Mouse (Mus musculus) limb, embryonic 15.5 days (tissue): ENCODE data around the gene Ctf1. TPM values are rescaled to one million over a fixed set of nuclear protein-coding genes. Genes with fewer than 3 reads are reported as not detected.
"Not testable (repeated sequence)": the region's sequence is repeated elsewhere in the genome, so short reads cannot be mapped to it uniquely, and the experiment has no call there.

Experiments used
- ATAC-seq: fragments of 200-750 bp; cut with Nextera tagmentation; 2 replicates; pipeline ENCODE4 v1.8.0; 2017; ENCODE audit warnings: low read depth, moderate TSS enrichment; ENCODE audit not compliant: insufficient number of reproducible peaks, low FRiP score, low TSS enrichment
- H3K27ac ChIP-seq: fragments of 300-500 bp; sonication (generic); 2 replicates; pipeline ENCODE4 v1.5.1; 2015; ENCODE audit warnings: moderate library complexity, mild to moderate bottlenecking, inconsistent platforms
- H3K27me3 ChIP-seq: fragments of 300-500 bp; sonication (generic); 2 replicates; pipeline ENCODE4 v1.6.1; 2015; ENCODE audit warnings: inconsistent platforms
- H3K36me3 ChIP-seq: fragments of 300-500 bp; sonication (generic); 2 replicates; pipeline ENCODE4 v1.6.1; 2015; ENCODE audit warnings: inconsistent platforms
- H3K4me1 ChIP-seq: fragments of 300-500 bp; sonication (generic); 2 replicates; pipeline ENCODE4 v1.6.1; 2015; ENCODE audit warnings: inconsistent platforms
- H3K4me2 ChIP-seq: fragments of 300-500 bp; sonication (generic); 2 replicates; pipeline ENCODE4 v1.6.1; 2015; ENCODE audit warnings: mild to moderate bottlenecking, inconsistent platforms
- H3K4me3 ChIP-seq: fragments of 300-500 bp; sonication (generic); 2 replicates; pipeline ENCODE4 v1.5.1; 2015; ENCODE audit warnings: mild to moderate bottlenecking, inconsistent platforms
- H3K9ac ChIP-seq: fragments of 300-500 bp; sonication (generic); 2 replicates; pipeline ENCODE4 v1.6.1; 2015; ENCODE audit warnings: inconsistent platforms
- H3K9me3 ChIP-seq: fragments of 300-500 bp; sonication (generic); 2 replicates; pipeline ENCODE4 v1.6.1; 2016; ENCODE audit warnings: inconsistent platforms
- WGBS: fragments of 180-500 bp; shearing (Covaris S2); methylation state at CpG from one replicate; pipeline ENCODE4 v1.1.7; 2015; 5-methylcytosine and 5-hydroxymethylcytosine counted together
- polyA plus RNA-seq: library from polyadenylated mRNA; unstranded; fragments of >200 nt; fragmentation: Nextera tagmentation; extraction: Ambion mirVana; gene quantifications from 2 replicates; pipeline ENCODE4 v1.2.1, GENCODE M21; 2015

Gene Ctf1
- polyA plus RNA-seq, 1 experiment from 2014 or later: 28.7 TPM

DNA sequence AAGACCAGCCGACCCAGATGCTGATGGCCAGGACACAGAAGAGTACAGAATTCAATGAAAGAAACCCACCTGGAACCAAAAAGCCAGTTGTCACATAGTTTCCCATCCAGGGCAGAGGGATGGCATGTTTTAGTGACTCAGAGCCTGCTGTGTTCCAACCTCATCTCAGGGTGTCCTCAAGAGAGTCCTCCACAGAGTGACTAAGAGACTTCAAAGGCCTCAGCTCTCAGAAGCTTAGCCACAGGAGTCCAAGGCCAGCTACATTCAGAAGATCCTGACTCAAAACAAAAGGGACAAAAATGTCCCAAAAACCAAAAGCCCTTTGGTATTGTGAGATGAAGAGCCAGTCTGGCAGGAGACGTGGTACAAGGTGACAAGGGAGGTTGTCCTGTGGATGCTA lies 33.7 kb upstream of the Ctf1 start:
- H3K4me2 ChIP-seq: no peak overlapping the region
- no peak overlapping the region for H3K4me3 ChIP-seq
- no peak overlapping the region for H3K9ac ChIP-seq
- no peak for ATAC-seq
- H3K36me3 ChIP-seq: peaks cover 14% of the 10 kb centered on the region; the same call in 1 of the 2 replicates
- H3K4me1 ChIP-seq: no peaks in the 10 kb centered on the region
- no peaks in the 10 kb centered on the region for H3K27me3 ChIP-seq
- H3K27ac ChIP-seq: no peak overlapping the region
- WGBS: 74% methylated on average over 2 of the region's 2 CpGs
- H3K9me3 ChIP-seq: no peaks in the 10 kb centered on the region

GRCm38 (mm10) chr7:127680541-127680940 lies 32.0 kb upstream of the Ctf1 start:
- no peak overlapping the region for H3K4me2 ChIP-seq
- no peak overlapping the region for H3K27ac ChIP-seq
- no peaks in the 10 kb centered on the region for H3K27me3 ChIP-seq
- no peaks in the 10 kb centered on the region for H3K9me3 ChIP-seq
- H3K9ac ChIP-seq: no peak overlapping the region
- ATAC-seq: no peak
- peaks cover 18% of the 10 kb centered on the region; the same call in 1 of the 2 replicates for H3K36me3 ChIP-seq
- H3K4me1 ChIP-seq: peaks cover 6% of the 10 kb centered on the region
- 82% methylated on average over 13 of the region's 13 CpGs for WGBS
- no peak overlapping the region for H3K4me3 ChIP-seq

GRCm38 (mm10) chr7:127681888-127682553 lies 30.5 kb upstream of the Ctf1 start:
- Histone ChIP-seq H3K27ac (no peak overlapping the region), H3K36me3 (peaks cover 13% of the 10 kb centered on the region; the same call in 1 of the 2 replicates), H3K4me2 (no peak overlapping the region), H3K27me3 (no peaks in the 10 kb centered on the region), H3K9me3 (no peaks in the 10 kb centered on the region), H3K4me3 (no peak overlapping the region), H3K9ac (no peak overlapping the region), H3K4me1 (peaks cover 16% of the 10 kb centered on the region)
- ATAC-seq: no peak
- 79% methylated on average over 8 of the region's 8 CpGs for WGBS

GRCm38 (mm10) chr7:127685304-127686018 lies 27.1 kb upstream of the Ctf1 start:
- Histone ChIP-seq H3K36me3 (peaks cover 7% of the 10 kb centered on the region; the same call in 1 of the 2 replicates), H3K4me1 (peaks cover 24% of the 10 kb centered on the region), H3K4me2 (no peak overlapping the region), H3K9me3 (no peaks in the 10 kb centered on the region), H3K9ac (no peak overlapping the region), H3K27me3 (no peaks in the 10 kb centered on the region), H3K4me3 (no peak overlapping the region), H3K27ac (peak overlapping the region; percentile 68)
- ATAC-seq: peak; percentile 65; the same call in 1 of the 2 replicates
- 53% methylated on average over 14 of the region's 14 CpGs for WGBS

GRCm38 (mm10) chr7:127686740-127687449 lies 25.6 kb upstream of the Ctf1 start:
- Histone ChIP-seq H3K9me3 (no peaks in the 10 kb centered on the region), H3K27me3 (no peaks in the 10 kb centered on the region), H3K4me3 (no peak overlapping the region), H3K27ac (no peak overlapping the region), H3K4me2 (no peak overlapping the region), H3K36me3 (peaks cover 7% of the 10 kb centered on the region; the same call in 1 of the 2 replicates), H3K9ac (no peak overlapping the region), H3K4me1 (peaks cover 34% of the 10 kb centered on the region)
- WGBS: 66% methylated on average over 11 of the region's 11 CpGs
- ATAC-seq: no peak

DNA sequence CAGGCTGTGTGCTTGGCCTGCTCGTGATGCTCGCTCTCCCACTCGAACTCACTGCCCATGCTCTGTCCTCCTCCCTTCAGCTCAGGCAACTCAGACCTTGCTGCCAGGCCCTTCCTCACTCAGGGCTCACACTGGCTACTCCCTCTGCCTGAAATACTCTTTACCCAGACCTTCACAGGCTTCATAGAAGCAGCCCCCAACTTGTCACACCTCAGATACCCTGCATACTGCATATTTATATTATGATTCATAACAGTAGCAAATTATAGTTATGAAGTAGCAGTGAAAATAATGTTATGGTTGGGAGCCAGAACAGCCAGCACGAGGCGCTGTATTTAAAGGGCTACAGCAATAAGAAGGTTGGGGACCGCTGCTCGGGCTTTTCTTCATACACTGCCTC lies 23.6 kb upstream of the Ctf1 start:
- no peaks in the 10 kb centered on the region for H3K27me3 ChIP-seq
- WGBS: 79% methylated on average over 7 of the region's 7 CpGs
- no peak overlapping the region for H3K4me3 ChIP-seq
- peaks cover 34% of the 10 kb centered on the region for H3K4me1 ChIP-seq
- H3K36me3 ChIP-seq: peaks cover 10% of the 10 kb centered on the region
- no peaks in the 10 kb centered on the region for H3K9me3 ChIP-seq
- no peak overlapping the region for H3K9ac ChIP-seq
- no peak for ATAC-seq
- no peak overlapping the region for H3K4me2 ChIP-seq
- H3K27ac ChIP-seq: peak overlapping the region; percentile 14; the same call in 1 of the 2 replicates

GRCm38 (mm10) chr7:127689626-127690280 lies 22.8 kb upstream of the Ctf1 start:
- Histone ChIP-seq H3K4me3 (no peak overlapping the region), H3K4me1 (peaks cover 34% of the 10 kb centered on the region), H3K27me3 (no peaks in the 10 kb centered on the region), H3K27ac (no peak overlapping the region), H3K9me3 (no peaks in the 10 kb centered on the region), H3K9ac (no peak overlapping the region), H3K4me2 (no peak overlapping the region), H3K36me3 (peaks cover 9% of the 10 kb centered on the region)
- WGBS: 65% methylated on average over 9 of the region's 9 CpGs
- no peak for ATAC-seq

GRCm38 (mm10) chr7:127691221-127691989 lies 21.1 kb upstream of the Ctf1 start:
- WGBS: 5% methylated on average over 15 of the region's 15 CpGs
- peak overlapping the region; percentile 31 for H3K4me3 ChIP-seq
- H3K27me3 ChIP-seq: no peaks in the 10 kb centered on the region
- H3K36me3 ChIP-seq: peaks cover 13% of the 10 kb centered on the region
- peaks cover 19% of the 10 kb centered on the region for H3K4me1 ChIP-seq
- peak overlapping the region; percentile 90 for H3K27ac ChIP-seq
- H3K9me3 ChIP-seq: no peaks in the 10 kb centered on the region
- no peak overlapping the region; the same call in 1 of the 2 replicates for H3K9ac ChIP-seq
- ATAC-seq: peak; percentile 84
- peak overlapping the region; percentile 49 for H3K4me2 ChIP-seq

GRCm38 (mm10) chr7:127693290-127693689 lies 19.2 kb upstream of the Ctf1 start:
- no peak overlapping the region for H3K9ac ChIP-seq
- peaks cover 13% of the 10 kb centered on the region for H3K36me3 ChIP-seq
- 90% methylated on average over 8 of the region's 8 CpGs for WGBS
- H3K4me3 ChIP-seq: no peak overlapping the region
- H3K27ac ChIP-seq: no peak overlapping the region
- H3K4me1 ChIP-seq: peaks cover 15% of the 10 kb centered on the region
- no peak for ATAC-seq
- H3K9me3 ChIP-seq: no peaks in the 10 kb centered on the region
- no peak overlapping the region for H3K4me2 ChIP-seq
- no peaks in the 10 kb centered on the region for H3K27me3 ChIP-seq

GRCm38 (mm10) chr7:127693730-127694129 lies 18.8 kb upstream of the Ctf1 start:
- ATAC-seq, H3K27ac ChIP-seq, H3K9ac ChIP-seq, H3K27me3 ChIP-seq, H3K9me3 ChIP-seq, H3K4me2 ChIP-seq, H3K4me3 ChIP-seq: not testable (repeated sequence)
- H3K36me3 ChIP-seq: peaks cover 13% of the 10 kb centered on the region
- WGBS: 87% methylated on average over 7 of the region's 7 CpGs
- peaks cover 15% of the 10 kb centered on the region for H3K4me1 ChIP-seq

DNA sequence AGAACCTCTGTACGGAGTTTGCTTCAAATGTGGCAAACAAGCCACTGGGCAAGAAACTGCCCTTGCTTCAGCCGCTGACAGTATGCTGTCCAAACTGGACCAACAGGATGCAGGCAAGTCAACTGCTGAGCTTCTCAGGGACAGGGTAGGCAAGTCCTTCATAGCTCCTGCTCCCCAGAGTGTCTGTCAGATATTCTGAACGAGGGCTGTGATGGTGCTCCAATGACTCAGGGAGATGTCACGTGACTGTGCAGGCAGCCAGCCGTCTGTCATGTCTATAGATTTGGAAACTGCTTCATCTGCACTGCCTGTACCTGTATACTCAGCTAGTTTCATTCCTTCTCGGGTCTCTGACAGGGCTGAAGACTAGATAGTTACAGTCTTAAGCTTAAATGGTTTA lies 13.6 kb upstream of the Ctf1 start:
- no peak overlapping the region for H3K9ac ChIP-seq
- peaks cover 49% of the 10 kb centered on the region for H3K36me3 ChIP-seq
- no peaks in the 10 kb centered on the region for H3K27me3 ChIP-seq
- no peaks in the 10 kb centered on the region for H3K9me3 ChIP-seq
- H3K4me2 ChIP-seq: no peak overlapping the region
- ATAC-seq: no peak
- no peak overlapping the region for H3K4me3 ChIP-seq
- H3K4me1 ChIP-seq: no peaks in the 10 kb centered on the region
- peak overlapping the region; percentile 22; the same call in 1 of the 2 replicates for H3K27ac ChIP-seq
- 78% methylated on average over 6 of the region's 6 CpGs for WGBS
